Mouse (Mus musculus) gastrocnemius, postnatal 14 days (tissue): Measurements from ENCODE around the gene Fopnl. TPM values are rescaled to one million over a fixed set of nuclear protein-coding genes. Genes with fewer than 3 reads are reported as not detected.

ENCODE experiments used
- DNase-seq: peaks from one replicate; pipeline ENCODE4 v3.0.0; 2021; ENCODE audit warnings: mixed read lengths
- intact Hi-C: fragments of 180-260 bp; cut with DNase I; formaldehyde crosslinking; loops from one replicate; pipeline ENCODE4 v1.15.1; 2025; ENCODE audit warnings: low total_unique reads
- long read RNA-seq, 2 experiments: library from polyadenylated mRNA; stranded (forward); transcript quantifications; one replicate each; pipeline ENCODE4 v2.0.0; 2021
- total RNA-seq, 2 experiments: library from RNA; stranded (reverse); gene quantifications; 2 replicates each; pipeline ENCODE4 v1.2.3; 2021

The Fopnl gene
- total RNA-seq = 10 to 100 TPM; 54.2 to 61.6 TPM
- long read RNA-seq, experiment 1, transcript Fopnl-205 (3 exons, 1,147 nt) = minor isoform, 15 of 122 reads
- long read RNA-seq, experiment 1, transcript Fopnl-201 (5 exons, 1,465 nt) = major isoform, 39 of 122 reads
- long read RNA-seq, experiment 1, partial matches to known transcripts = 2 of 122 reads
- long read RNA-seq, experiment 1, other reads (novel, unspliced or antisense) = 66 of 122 reads
- long read RNA-seq, experiment 2, transcript Fopnl-201 (5 exons, 1,465 nt) = major isoform, 32 of 143 reads
- long read RNA-seq, experiment 2, transcript Fopnl-205 (3 exons, 1,147 nt) = minor isoform, 25 of 143 reads
- long read RNA-seq, experiment 2, partial matches to known transcripts = 0 of 143 reads
- long read RNA-seq, experiment 2, other reads (novel, unspliced or antisense) = 85 of 143 reads

DNA sequence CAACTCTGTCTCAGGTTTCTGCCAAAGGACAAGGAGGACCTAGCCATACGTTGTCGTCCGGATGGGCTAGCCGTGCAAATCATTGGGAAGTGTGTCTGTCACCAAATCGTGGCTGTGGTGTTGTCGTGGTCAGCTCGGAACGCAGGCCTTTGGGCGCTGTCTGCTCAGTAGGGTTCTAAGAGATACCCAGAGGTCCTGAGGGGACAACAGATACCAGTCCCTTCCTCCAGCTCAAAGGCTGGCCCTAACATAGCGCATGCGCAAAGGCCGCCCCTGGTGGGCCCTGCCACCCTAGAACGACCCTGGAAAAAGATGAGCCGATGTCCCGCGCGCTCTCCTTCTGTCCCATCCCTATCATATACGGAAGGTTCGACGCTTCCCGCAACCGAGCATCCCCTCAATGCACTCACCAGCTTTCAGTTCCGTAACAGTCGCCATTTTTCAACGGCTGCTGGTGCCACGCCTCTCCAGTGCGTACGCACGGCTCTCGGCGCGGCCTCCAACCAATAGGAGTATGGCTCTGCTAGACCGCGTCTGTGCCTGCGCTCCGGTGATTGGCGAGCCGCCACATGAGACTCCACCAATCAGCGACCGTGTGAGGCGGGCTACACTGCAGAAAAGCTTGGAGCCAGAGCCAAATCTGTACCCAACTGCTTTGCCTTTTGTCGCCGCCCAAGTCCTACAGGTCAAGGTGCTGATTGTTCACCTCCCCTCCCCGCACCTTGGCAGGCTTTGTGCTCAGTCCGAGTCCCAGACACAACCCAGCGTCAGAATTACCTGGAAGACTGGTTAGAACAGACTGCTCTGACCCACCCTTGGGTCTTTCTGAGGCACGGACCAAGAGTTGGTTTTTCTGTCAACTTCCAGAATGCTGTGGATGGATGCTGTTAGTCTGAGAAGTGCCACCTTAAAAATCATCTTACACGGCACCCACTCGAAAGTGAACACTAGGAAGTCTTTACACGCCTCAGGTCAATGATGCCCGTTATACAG lies at the start of gene Fopnl:
TSS of gene Fopnl (minus strand) at position 522 of the 993 bp plus-strand sequence.
- intact Hi-C loops = no loop called here
- DNase-seq = peak; percentile 99

DNA sequence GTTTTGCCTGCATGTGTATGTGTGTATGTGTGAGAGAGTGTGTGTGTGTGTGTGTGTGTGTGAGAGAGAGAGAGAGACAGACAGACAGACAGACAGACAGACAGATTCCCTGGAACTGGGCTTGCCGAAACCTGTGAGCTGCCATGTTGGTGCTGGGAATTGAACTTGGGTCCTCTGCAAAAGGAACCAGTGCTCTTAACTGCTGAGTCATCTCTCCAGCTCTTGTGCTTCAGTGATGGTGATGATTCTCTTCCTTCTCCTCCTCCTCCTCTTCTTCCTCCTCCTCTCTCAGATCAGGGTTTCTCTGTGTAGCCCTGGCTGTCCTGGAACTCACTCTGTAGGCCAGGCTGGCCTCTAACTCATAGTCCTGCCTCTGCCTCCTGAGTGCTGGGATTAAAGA lies 48.8 kb upstream of the Fopnl start:
- no peak for DNase-seq
- intact Hi-C loops = no loop called here

DNA sequence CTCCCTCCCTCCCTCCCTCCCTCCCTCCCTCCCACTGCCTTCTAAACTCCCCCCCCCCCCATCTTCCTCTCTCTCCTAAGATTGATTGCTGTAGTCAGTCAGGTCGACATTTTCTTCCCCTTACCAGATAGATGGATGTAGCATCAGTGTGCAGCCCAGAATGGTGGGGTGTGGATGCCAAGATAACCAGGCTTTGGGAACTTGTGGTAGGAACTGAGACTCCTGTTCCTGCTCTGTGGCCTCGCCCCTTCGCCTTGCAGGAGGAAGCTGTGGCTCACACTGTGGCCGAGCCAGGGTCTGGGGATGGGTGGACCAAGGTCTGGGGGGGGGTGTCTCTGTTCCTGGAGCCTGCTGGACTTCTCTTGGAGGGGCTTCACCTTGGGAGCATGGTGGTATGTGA lies 48.3 kb upstream of the Fopnl start:
- intact Hi-C loops = no loop called here
- no peak for DNase-seq

DNA sequence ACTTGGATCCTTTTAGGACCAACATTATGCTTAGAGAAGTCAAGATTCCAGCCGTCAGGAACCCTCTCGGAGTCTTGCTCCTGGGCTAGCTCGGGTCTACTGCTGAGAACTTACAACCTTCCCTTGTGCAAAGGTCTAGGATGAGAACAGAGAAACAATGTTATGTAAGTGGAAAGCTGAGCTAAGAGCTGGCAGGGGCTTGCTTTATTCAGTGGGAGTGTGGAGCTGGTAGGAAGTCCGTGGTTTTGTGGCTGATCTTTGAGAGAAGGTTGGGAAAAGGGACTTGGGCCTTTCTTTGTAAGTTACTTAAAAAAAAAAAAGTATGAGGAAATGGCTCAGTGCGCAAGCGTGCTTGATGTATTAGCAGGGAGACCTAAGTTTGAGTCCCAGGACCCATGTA lies 46.9 kb upstream of the Fopnl start:
- DNase-seq = no peak
- intact Hi-C loops = no loop called here

DNA sequence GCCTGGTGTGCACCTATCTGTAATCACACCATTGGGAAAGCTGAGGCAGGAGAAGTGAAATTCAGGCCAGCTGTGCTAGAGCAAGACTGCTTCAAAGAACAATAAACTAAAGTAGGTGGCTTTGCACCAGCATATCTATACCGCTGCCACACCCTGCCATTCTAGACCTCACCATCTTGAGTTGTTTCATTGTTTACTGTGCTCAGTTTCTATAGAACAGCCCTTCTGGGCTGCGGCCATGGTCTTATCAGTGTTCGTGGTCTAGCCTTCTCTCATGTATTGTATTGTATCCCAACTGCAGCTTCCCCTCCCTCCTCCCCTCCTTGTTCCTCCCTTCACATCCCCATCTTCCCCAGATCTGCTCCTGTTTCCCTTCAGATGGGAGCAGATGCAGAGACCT lies 46.3 kb upstream of the Fopnl start:
- intact Hi-C loops = no loop called here
- no peak for DNase-seq

DNA sequence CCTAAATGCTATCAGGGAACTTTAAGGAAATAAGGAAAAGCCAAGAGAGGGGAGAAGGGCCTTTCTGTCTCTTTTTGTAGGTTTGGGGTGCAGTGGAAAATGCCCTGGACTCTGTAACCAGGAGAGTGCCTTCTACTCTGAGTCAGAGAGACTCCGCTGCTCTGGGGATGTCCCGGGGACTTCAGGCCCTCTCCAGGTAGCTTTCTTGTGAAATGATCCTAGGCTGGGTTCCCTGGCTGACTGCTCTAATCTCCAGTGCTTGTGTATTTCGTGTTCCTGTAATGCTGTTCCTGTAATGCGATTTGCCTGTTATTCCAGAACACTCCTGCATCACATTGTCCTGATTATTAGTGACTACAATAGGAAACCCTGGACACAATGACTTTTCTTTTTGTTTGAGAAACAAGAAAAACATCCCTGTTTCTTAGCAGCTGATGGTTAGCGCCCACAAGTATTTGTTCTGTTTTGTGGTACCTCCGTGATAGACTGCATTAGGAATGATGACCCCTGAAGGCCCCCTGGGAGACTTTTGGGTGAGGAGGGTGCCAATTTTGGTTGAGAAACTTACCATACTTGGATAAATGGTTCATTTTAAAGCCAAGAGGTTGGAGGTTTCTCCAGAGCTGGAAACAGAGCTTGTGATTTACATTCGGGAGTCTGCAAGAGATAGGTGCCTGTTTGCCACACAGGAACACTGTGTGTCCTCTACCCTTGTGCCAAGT lies 45.1 kb upstream of the Fopnl start:
- intact Hi-C loops = no loop called here
- DNase-seq = no peak

DNA sequence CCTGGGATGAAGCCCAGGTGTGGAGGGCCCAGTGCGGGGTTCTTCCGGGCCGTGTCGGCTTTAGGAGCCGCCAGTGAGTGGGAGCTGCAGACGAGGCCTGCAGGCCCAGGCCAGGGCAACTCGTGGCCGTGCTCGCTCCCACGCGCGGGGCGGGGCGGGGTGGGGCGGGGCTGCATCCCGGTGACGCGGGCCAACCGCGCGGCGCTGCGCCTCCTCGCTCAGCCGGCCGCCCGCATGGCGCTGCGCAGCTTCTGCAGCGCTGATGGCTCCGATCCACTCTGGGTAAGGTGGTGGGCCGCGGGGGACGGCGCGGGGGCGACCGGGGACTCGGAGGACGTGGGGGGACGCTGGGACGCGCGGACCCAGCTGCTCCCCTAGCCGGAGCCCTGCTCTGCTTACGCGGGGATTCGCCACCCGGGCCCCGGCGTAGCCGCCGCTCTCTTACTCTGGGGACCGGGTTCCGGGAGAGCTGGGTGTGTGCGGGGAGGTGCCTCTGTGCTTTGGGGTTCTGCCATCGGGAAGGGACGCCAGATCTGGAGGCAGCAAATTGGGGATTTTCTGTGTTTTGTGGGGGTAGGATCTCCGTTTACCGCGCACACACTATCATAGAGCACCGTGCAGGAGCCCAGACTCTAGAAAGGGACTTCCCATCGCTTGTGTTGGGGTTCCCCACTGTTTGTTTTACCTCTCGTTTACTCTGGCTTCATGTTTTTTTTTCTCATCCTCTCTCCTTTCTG lies 44.3 kb upstream of the Fopnl start, which contains the start of gene Abcc1:
TSS of gene Abcc1 (plus strand) at position 197 of the 737 bp plus-strand sequence.
- peak; percentile 82 for DNase-seq
- intact Hi-C loops = no loop called here

DNA sequence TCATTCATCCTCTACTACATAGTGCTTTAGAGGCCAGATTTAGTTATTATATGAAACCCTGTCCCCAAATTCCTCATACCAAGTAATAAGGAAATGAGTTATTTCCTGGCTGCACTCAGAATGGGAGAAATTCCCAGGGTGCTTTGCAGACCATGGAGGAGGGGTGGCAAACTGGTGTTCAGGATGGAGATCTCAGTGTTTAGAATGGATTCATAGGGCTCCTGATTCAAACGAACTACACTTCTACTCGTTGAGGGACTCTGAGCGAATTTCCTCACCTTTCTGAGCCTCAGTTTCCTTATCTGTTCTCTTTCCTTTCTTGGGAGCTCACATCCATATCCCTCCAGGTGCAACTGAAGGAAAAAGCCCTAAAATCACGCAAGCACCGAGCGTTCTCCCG lies 43.7 kb upstream of the Fopnl start:
- intact Hi-C loops = no loop called here
- DNase-seq = no peak

DNA sequence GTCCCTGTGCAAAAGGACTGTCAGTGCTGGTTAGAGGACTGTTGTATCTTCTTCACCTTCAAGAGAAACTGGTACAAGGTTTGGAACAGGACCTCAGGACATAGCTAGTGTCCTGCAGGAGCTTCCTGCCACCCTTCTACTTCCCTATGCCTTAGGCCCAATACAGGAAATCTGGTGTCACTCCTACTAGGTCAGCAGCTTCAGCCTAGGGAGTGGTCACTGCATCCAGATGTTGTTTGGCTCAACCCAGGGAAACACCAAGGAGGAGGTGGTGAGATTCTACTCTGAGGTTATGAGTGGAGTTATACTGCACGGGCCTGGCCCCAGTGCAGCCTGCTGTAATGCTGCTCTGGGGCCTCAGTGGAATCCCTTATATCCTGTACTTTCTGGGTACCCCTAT lies 41.3 kb upstream of the Fopnl start:
- intact Hi-C loops = no loop called here
- DNase-seq = no peak

DNA sequence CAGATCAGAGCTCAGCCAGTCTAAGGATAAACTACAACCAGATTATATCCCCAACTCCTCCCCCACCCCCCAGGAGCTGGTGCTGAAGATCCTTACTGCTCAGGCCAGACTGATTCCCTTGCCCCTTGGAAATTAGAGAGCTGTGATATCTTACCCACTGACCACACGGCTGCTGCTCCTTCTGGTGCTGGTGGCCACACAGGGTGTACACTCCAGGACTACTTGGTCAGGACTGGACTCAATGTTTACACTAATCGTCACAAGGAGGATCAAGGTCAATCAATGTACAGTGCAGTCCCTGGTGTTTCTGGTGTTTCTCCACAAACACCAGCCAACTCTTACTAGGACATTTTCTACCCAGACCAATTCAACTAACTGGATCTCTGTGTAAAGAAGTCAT lies 40.7 kb upstream of the Fopnl start:
- intact Hi-C loops = no loop called here
- no peak for DNase-seq

DNA sequence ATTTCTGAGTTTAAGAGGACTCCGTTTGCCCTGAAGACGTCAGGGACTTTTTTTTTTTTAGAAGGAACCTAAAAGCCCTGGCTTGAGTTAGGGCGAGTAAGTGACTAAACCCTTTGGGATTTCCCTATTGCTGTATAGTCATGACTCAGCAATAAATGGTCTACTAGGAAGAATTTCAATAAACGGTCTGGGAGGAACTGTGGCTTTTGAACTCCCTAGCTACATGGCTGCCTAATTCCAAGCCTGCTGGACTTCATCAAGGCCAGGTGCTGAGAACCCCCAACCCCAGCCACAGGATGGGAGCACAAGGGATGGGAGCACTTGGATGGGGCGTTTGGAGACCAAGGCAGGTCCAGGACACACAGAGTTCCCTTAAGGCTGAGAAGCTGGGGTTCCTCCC lies 35.5 kb upstream of the Fopnl start:
- no peak for DNase-seq
- intact Hi-C loops = no loop called here

DNA sequence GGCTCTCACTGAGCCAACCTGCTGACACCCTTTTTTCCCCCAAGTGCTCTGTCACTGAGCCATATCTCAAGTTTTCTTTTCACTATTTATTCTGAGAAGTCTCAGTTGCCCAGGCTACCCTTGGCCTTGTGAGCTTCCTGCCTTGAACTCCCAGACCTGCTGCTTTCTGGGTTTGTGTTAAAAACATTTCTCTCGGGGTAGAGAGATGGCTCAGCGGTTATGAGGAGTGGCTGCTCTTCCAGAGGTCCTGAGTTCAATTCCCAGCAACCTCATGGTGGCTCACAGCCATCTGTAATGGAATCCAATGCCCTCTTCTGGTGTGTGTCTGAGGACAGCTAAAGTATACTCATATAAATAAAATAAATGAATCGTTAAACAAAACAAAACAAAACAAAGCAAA lies 35.0 kb upstream of the Fopnl start:
- DNase-seq = no peak
- intact Hi-C loops = no loop called here

DNA sequence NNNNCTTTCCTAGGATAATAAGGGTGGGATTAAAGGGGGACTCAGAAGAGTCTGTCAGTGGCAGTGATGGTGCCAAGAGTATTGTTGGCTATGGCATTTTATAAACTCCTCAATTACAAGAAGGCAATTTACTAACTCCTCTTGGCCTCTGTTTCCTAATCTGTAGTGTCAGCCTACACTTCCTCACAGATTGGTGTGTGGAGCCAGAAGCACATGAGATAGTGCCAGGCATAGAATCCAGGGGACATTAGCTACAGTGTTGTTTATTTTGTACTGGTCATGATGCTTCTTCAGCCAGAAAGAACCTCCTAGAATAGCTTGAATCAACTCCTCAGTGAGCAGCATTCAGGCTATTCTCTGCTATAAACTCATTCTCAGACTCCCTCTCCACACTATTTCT lies 34.4 kb upstream of the Fopnl start:
- DNase-seq = no peak

DNA sequence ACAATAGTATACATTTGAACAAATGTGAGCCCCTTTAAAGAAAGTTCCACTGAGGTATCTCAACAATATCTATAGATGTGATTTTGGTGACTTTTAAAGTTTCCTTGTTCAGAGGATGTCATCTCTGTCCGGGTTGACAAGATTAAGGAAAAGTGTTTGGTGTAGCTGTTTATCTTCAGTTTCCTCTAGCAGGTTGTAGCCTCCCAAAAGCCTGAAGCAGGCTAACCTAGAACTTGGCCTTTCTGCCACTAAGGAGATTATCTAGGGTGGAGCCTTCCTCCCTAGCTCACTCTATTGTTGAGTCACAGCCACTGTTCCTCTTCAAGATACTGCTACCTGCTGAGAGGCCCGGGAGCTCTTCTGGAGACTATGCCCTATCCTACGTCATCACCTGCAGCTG lies 27.8 kb upstream of the Fopnl start:
- intact Hi-C loops = no loop called here
- DNase-seq = no peak

More for the DNA sequence above, 34.4 kb upstream of the Fopnl start:
- intact Hi-C loops = no loop called here

DNA sequence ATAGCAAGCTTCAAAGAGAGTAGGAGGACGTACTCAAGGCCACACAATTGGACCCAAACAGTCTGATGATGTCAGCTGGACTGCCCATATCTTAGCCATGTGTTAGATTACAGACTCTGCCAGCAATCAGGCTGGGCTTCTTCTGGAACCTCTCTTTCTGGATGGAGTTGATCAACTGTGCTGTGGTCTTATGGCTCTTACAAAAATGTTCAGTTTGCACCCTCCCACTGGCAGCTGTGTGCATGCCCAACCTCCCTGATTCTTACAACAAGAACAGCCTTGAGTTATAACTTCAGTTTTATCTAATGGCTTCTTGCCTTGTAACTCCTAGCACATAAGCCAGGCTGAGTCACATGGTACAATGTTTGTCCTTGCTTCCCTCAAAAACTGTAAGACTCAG lies 11.0 kb upstream of the Fopnl start:
- intact Hi-C loops = no loop called here
- no peak for DNase-seq

DNA sequence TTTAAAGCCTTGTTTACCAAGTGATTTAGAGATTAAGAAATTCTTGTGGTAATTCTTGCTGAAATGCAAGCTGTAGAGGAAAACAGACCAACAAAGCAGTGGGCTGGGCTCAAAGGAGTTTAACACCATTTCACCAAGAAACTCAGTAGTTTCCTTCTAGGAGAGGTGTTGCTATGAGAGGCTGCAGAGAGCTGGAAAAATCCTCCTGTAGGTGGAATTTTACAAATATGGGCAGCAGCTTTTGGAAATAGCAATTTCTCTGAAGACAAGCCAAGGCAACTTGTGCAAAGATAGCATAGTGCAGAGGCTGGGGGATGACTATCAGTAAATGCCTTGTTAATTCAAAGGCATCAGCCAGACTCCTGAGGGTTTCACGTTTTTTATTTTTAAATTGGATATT lies 3.3 kb upstream of the Fopnl start:
- intact Hi-C loops = no loop called here
- DNase-seq = no peak

DNA sequence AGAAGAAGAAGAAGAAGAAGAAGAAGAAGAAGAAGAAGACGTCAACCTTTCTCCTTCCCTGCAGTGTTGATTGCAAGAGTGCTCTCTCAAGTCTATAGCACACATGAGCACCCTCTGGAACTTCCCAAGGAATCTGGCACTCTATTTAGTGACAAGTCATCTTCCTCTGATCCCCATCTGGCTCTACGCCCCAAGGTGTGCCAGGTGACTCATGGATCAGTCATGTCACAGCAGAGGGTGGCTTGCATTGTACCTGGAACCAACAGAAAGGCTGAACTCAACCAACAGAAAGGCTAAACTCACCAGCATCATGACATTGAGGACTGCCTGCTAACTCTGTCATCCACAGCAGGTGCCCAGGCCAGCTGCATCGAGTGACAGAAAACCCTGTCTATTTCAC lies 2.5 kb upstream of the Fopnl start:
- DNase-seq = no peak
- intact Hi-C loops = no loop called here

DNA sequence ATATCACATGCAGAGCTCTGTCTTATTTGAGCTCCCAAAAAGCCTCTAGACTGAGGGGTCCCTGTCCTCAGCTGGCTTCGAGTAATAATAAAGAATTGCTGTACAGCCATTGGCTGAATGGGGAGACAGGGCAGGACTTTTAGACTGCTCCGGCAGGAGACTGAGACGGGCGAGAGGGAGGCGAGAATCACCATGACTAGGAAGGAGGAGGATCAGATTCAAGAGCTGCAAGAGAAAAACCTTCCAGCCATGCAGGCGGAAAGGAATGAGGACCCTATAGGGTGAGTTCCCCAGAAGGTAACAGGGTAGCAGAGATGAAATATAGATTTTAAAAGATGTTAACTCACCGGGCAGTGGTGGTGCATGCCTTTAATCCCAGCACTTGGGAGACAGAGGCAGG lies 4.3 kb downstream of the Fopnl start:
- DNase-seq = no peak
- intact Hi-C loops = no loop called here

DNA sequence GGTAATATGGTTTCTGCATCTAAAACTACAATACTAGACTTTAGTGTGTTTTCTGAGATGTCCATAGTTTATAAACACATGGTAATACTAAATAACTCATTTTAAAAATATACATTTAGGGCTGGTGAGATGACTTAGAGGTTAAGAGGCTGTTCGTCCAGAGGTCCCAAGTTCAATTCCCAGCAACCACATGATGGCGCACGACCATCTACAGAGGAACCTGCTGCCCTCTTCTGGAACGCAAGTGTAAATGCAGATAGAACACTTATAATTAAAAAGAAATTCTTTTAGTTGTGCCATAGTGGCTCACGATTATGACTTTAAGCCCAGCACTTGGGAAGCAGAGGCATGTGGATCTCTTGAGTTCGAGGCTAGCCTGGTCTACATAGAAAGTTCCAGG lies 5.8 kb downstream of the Fopnl start:
- intact Hi-C loops = no loop called here
- no peak for DNase-seq
